ENCODE assay signal across 18 mouse cellular contexts in genomic region chr2:110528191-110528590, GRCm38 (mm10).
DNase-seq lines count a peak whose midpoint lies in the region; ATAC-seq and TF ChIP-seq lines count a peak whose summit lies in the region.
"Had no signal": no experiment of that assay in that cellular context is flagged by ENCODE, and none has a peak within 500 bp of the region (broad histone marks: within the 10 kb centered on the region; RNA-seq: fewer than 3 reads in every experiment).

No protein-coding gene starts in this region.

- no peak overlapping the region for H3K9ac ChIP-seq in intestine, embryonic 14.5 days (ENCODE audit: low read length)
- H3K9ac ChIP-seq in intestine, postnatal 0 days (ENCODE audit: low read depth, low read length) = no peak overlapping the region
- no peak overlapping the region for H3K9ac ChIP-seq in neural tube, embryonic 11.5 days (ENCODE audit: low read length)
- no peak overlapping the region for H3K9ac ChIP-seq in neural tube, embryonic 15.5 days (replicated peaks)
- H3K9ac ChIP-seq in intestine, embryonic 15.5 days = no peak overlapping the region
- H3K9ac ChIP-seq in forebrain, embryonic 15.5 days (replicated peaks) = no peak overlapping the region
- H3K9ac ChIP-seq: liver, embryonic 13.5 days had no signal

- H3K27ac ChIP-seq in intestine, embryonic 14.5 days (ENCODE audit: low read depth) = no peak overlapping the region
- H3K27ac ChIP-seq in intestine, postnatal 0 days (ENCODE audit: low read depth, low read length) = no peak overlapping the region
- no peak overlapping the region for H3K27ac ChIP-seq in neural tube, embryonic 11.5 days (ENCODE audit: low read depth, low read length)
- no peak overlapping the region for H3K27ac ChIP-seq in neural tube, embryonic 15.5 days (replicated peaks)
- no peak overlapping the region for H3K27ac ChIP-seq in intestine, embryonic 15.5 days
- no peak overlapping the region for H3K27ac ChIP-seq in forebrain, embryonic 15.5 days (replicated peaks)
- H3K27ac ChIP-seq: left cerebral cortex, adult 2 months; liver, embryonic 13.5 days; macrophage had no signal

- TF ChIP-seq CTCF in intestine, postnatal 0 days (IDR thresholded peaks at IDR 0.05; ENCODE audit: low read depth) = no peak

- H3K27me3 ChIP-seq in intestine, embryonic 14.5 days (replicated peaks; ENCODE audit: control insufficient read depth, insufficient read depth, low read length) = no peaks in the 10 kb centered on the region
- no peaks in the 10 kb centered on the region for H3K27me3 ChIP-seq in intestine, postnatal 0 days (replicated peaks; ENCODE audit: control insufficient read depth, insufficient read depth, low read length)
- H3K27me3 ChIP-seq in neural tube, embryonic 11.5 days (ENCODE audit: control insufficient read depth, insufficient read depth, low read length) = no peaks in the 10 kb centered on the region
- H3K27me3 ChIP-seq in neural tube, embryonic 15.5 days (replicated peaks) = no peaks in the 10 kb centered on the region
- no peaks in the 10 kb centered on the region for H3K27me3 ChIP-seq in intestine, embryonic 15.5 days (replicated peaks)
- H3K27me3 ChIP-seq in forebrain, embryonic 15.5 days = no peaks in the 10 kb centered on the region
- H3K27me3 ChIP-seq: liver, embryonic 13.5 days had no signal

- no peaks in the 10 kb centered on the region for H3K36me3 ChIP-seq in intestine, embryonic 14.5 days (ENCODE audit: control insufficient read depth, insufficient read depth, low read length)
- no peaks in the 10 kb centered on the region for H3K36me3 ChIP-seq in intestine, postnatal 0 days (ENCODE audit: control insufficient read depth, insufficient read depth)
- no peaks in the 10 kb centered on the region for H3K36me3 ChIP-seq in neural tube, embryonic 11.5 days (ENCODE audit: control insufficient read depth, insufficient read depth, low read length)
- H3K36me3 ChIP-seq in neural tube, embryonic 15.5 days = no peaks in the 10 kb centered on the region
- H3K36me3 ChIP-seq in intestine, embryonic 15.5 days = no peaks in the 10 kb centered on the region
- H3K36me3 ChIP-seq in forebrain, embryonic 15.5 days = no peaks in the 10 kb centered on the region
- H3K36me3 ChIP-seq: liver, embryonic 13.5 days had no signal

- H3K9me3 ChIP-seq in intestine, embryonic 14.5 days (ENCODE audit: control insufficient read depth, low read length) = no peaks in the 10 kb centered on the region
- H3K9me3 ChIP-seq in intestine, postnatal 0 days (ENCODE audit: control insufficient read depth) = no peaks in the 10 kb centered on the region
- H3K9me3 ChIP-seq in neural tube, embryonic 11.5 days (ENCODE audit: control insufficient read depth, low read length) = no peaks in the 10 kb centered on the region
- H3K9me3 ChIP-seq in neural tube, embryonic 15.5 days (replicated peaks) = no peaks in the 10 kb centered on the region
- H3K9me3 ChIP-seq in intestine, embryonic 15.5 days = no peaks in the 10 kb centered on the region
- H3K9me3 ChIP-seq in forebrain, embryonic 15.5 days = no peaks in the 10 kb centered on the region
- H3K9me3 ChIP-seq: liver, embryonic 13.5 days had no signal

- 25% methylated on average over 3 of the region's 3 CpGs for WGBS in intestine, embryonic 14.5 days
- 53% methylated on average over 3 of the region's 3 CpGs for WGBS in intestine, postnatal 0 days
- WGBS in neural tube, embryonic 11.5 days = 65% methylated on average over 3 of the region's 3 CpGs
- 83% methylated on average over 3 of the region's 3 CpGs for WGBS in neural tube, embryonic 15.5 days
- WGBS in intestine, embryonic 15.5 days = 27% methylated on average over 3 of the region's 3 CpGs
- 68% methylated on average over 3 of the region's 3 CpGs for WGBS in forebrain, embryonic 15.5 days

- peaks cover 4% of the 10 kb centered on the region; the same call in 1 of the 2 replicates for H3K4me1 ChIP-seq in intestine, embryonic 14.5 days (replicated peaks; ENCODE audit: control insufficient read depth, insufficient read depth, low read length)
- no peaks in the 10 kb centered on the region for H3K4me1 ChIP-seq in intestine, postnatal 0 days (replicated peaks; ENCODE audit: control insufficient read depth, insufficient read depth, low read length)
- H3K4me1 ChIP-seq in neural tube, embryonic 11.5 days (ENCODE audit: control insufficient read depth, insufficient read depth, low read length) = no peaks in the 10 kb centered on the region
- no peaks in the 10 kb centered on the region for H3K4me1 ChIP-seq in neural tube, embryonic 15.5 days
- H3K4me1 ChIP-seq in intestine, embryonic 15.5 days (replicated peaks) = no peaks in the 10 kb centered on the region
- no peaks in the 10 kb centered on the region for H3K4me1 ChIP-seq in forebrain, embryonic 15.5 days
- H3K4me1 ChIP-seq: liver, embryonic 13.5 days had no signal

- H3K4me3 ChIP-seq in intestine, embryonic 14.5 days (ENCODE audit: low read depth, low read length) = no peak overlapping the region
- no peak overlapping the region for H3K4me3 ChIP-seq in intestine, postnatal 0 days (ENCODE audit: low read depth, low read length)
- no peak overlapping the region for H3K4me3 ChIP-seq in neural tube, embryonic 11.5 days (ENCODE audit: low read depth, low read length)
- no peak overlapping the region for H3K4me3 ChIP-seq in neural tube, embryonic 15.5 days (replicated peaks)
- H3K4me3 ChIP-seq in intestine, embryonic 15.5 days (replicated peaks) = no peak overlapping the region
- no peak overlapping the region for H3K4me3 ChIP-seq in forebrain, embryonic 15.5 days
- H3K4me3 ChIP-seq: left cerebral cortex, adult 2 months; liver, embryonic 13.5 days had no signal

- no peak overlapping the region for H3K4me2 ChIP-seq in intestine, embryonic 14.5 days (ENCODE audit: low read length)
- no peak overlapping the region for H3K4me2 ChIP-seq in intestine, postnatal 0 days (replicated peaks; ENCODE audit: low read depth)
- H3K4me2 ChIP-seq in neural tube, embryonic 11.5 days (ENCODE audit: low read depth) = no peak overlapping the region
- H3K4me2 ChIP-seq in neural tube, embryonic 15.5 days = no peak overlapping the region
- H3K4me2 ChIP-seq in intestine, embryonic 15.5 days (replicated peaks) = no peak overlapping the region
- H3K4me2 ChIP-seq in forebrain, embryonic 15.5 days (replicated peaks) = no peak overlapping the region
- H3K4me2 ChIP-seq: liver, embryonic 13.5 days had no signal

- 0 out of 2 replicates have a peak, but pooled peaks have one; percentile 53 for ATAC-seq in intestine, embryonic 14.5 days (replicated peaks; ENCODE audit: low FRiP score, low TSS enrichment, low read depth)
- ATAC-seq in intestine, postnatal 0 days = no peak
- no peak for ATAC-seq in neural tube, embryonic 11.5 days (ENCODE audit: insufficient read depth, low FRiP score, low TSS enrichment)
- no peak for ATAC-seq in neural tube, embryonic 15.5 days (ENCODE audit: low FRiP score)
- peak; percentile 53; the same call in 1 of the 2 replicates for ATAC-seq in intestine, embryonic 15.5 days
- ATAC-seq in forebrain, embryonic 15.5 days (replicated peaks) = no peak
- ATAC-seq: hindbrain, embryonic 16.5 days had no signal

- DNase-seq in intestine, embryonic 14.5 days (ENCODE audit: low spot score) = peak; percentile 54
- DNase-seq in neural tube, embryonic 11.5 days (ENCODE audit: low spot score) = peak; percentile 13
- no peak for DNase-seq in heart, adult 18-20 months
- no peak for DNase-seq in left cerebral cortex, adult 9 months (ENCODE audit: low spot score in 2 of 2)
- DNase-seq: adrenal gland, adult 8-10 months; B cell, adult 2 months; cerebellum, adult 9-10 months; liver, embryonic 13.5 days; midbrain, embryonic 14.5 days; right cerebral cortex, postnatal 4 days; thymus, postnatal 4 days had no signal

Comparison
In these comparisons a context has a peak if more than half of its experiments do, and no peak if none do; other contexts are left out.
1. ATAC-seq: peak in intestine, embryonic 14.5 days (single experiment) and intestine, embryonic 15.5 days (single experiment); none in intestine, postnatal 0 days (single experiment), neural tube, embryonic 11.5 days (single experiment), neural tube, embryonic 15.5 days (single experiment) and forebrain, embryonic 15.5 days (single experiment).
2. DNase-seq: peak in intestine, embryonic 14.5 days (single experiment) and neural tube, embryonic 11.5 days (single experiment); none in heart, adult 18-20 months (0 of 2) and left cerebral cortex, adult 9 months (0 of 2).